Mouse (Mus musculus) forebrain, embryonic 16.5 days (tissue): ENCODE data around the gene Jak1. TPM values are rescaled to one million over a fixed set of nuclear protein-coding genes. Genes with fewer than 3 reads are reported as not detected.

ENCODE experiments used
- ATAC-seq: fragments of 200-750 bp; cut with Nextera tagmentation; 2 replicates; pipeline ENCODE4 v1.8.0; 2017; ENCODE audit warnings: mild to moderate bottlenecking, moderate library complexity
- H3K27ac ChIP-seq: fragments of 300-500 bp; sonication (generic); 2 replicates; pipeline ENCODE4 v1.5.1; 2014; ENCODE audit warnings: low read length, control low read depth
- H3K27me3 ChIP-seq: fragments of 300-500 bp; sonication (generic); replicated peaks from 2 replicates; pipeline ENCODE4 v1.6.1; 2014; ENCODE audit warnings: low read length; ENCODE audit not compliant: control insufficient read depth, insufficient read depth
- H3K36me3 ChIP-seq: fragments of 300-500 bp; sonication (generic); 2 replicates; pipeline ENCODE4 v1.6.1; 2014; ENCODE audit not compliant: control insufficient read depth, insufficient read depth
- H3K4me1 ChIP-seq: fragments of 300-500 bp; sonication (generic); replicated peaks from 2 replicates; pipeline ENCODE4 v1.6.1; 2014; ENCODE audit warnings: low read length; ENCODE audit not compliant: control insufficient read depth, insufficient read depth
- H3K4me2 ChIP-seq: fragments of 300-500 bp; sonication (generic); 2 replicates; pipeline ENCODE4 v1.6.1; 2014; ENCODE audit warnings: mild to moderate bottlenecking, low read length, control low read depth
- H3K4me3 ChIP-seq: fragments of 300-500 bp; sonication (generic); replicated peaks from 2 replicates; pipeline ENCODE4 v1.5.1; 2014; ENCODE audit warnings: mild to moderate bottlenecking, low read length, control low read depth
- H3K9ac ChIP-seq: fragments of 300-500 bp; sonication (generic); replicated peaks from 2 replicates; pipeline ENCODE4 v1.6.1; 2014; ENCODE audit warnings: low read depth, low read length, control low read depth
- H3K9me3 ChIP-seq: fragments of 300-500 bp; sonication (generic); 2 replicates; pipeline ENCODE4 v1.6.1; 2016; ENCODE audit warnings: low read length; ENCODE audit not compliant: control insufficient read depth
- WGBS: fragments of 180-500 bp; shearing (Covaris S2); extraction: QIAGEN DNeasy Blood & Tissue Kit; methylation state at CpG from one replicate; pipeline ENCODE4 v1.1.7; 2014; 5-methylcytosine and 5-hydroxymethylcytosine counted together
- polyA plus RNA-seq: library from polyadenylated mRNA; unstranded; fragments of >200 nt; fragmentation: Nextera tagmentation; extraction: Ambion mirVana; gene quantifications from 2 replicates; pipeline ENCODE4 v1.2.1, GENCODE M21; 2015

The Jak1 gene
- polyA plus RNA-seq, 1 experiment from 2014 or later: 61.5 TPM

- no peak overlapping the region for H3K9ac ChIP-seq
- H3K27me3 ChIP-seq: 0 out of 2 replicates have a peak, but pooled peaks cover 3% of the 10 kb centered on the region
- no peaks in the 10 kb centered on the region for H3K36me3 ChIP-seq
- H3K4me3 ChIP-seq: no peak overlapping the region
- ATAC-seq: no peak
- no peaks in the 10 kb centered on the region for H3K9me3 ChIP-seq
- no peak overlapping the region for H3K4me2 ChIP-seq
- no peak overlapping the region for H3K27ac ChIP-seq
- 94% methylated on average over 8 of the region's 8 CpGs for WGBS
- H3K4me1 ChIP-seq: peaks cover 6% of the 10 kb centered on the region; the same call in 1 of the 2 replicates
These were observed 4.3 kb downstream of the Jak1 start for GRCm38 (mm10) chr4:101260744-101261291.

- no peak overlapping the region for H3K27ac ChIP-seq
- ATAC-seq: no peak
- H3K9me3 ChIP-seq: no peaks in the 10 kb centered on the region
- no peaks in the 10 kb centered on the region for H3K27me3 ChIP-seq
- no peak overlapping the region for H3K9ac ChIP-seq
- WGBS: 81% methylated on average over 3 of the region's 3 CpGs
- H3K4me2 ChIP-seq: no peak overlapping the region
- H3K4me3 ChIP-seq: no peak overlapping the region
- no peaks in the 10 kb centered on the region for H3K36me3 ChIP-seq
- H3K4me1 ChIP-seq: no peaks in the 10 kb centered on the region
These were observed 8.4 kb downstream of the Jak1 start for GRCm38 (mm10) chr4:101256526-101257210.

DNA sequence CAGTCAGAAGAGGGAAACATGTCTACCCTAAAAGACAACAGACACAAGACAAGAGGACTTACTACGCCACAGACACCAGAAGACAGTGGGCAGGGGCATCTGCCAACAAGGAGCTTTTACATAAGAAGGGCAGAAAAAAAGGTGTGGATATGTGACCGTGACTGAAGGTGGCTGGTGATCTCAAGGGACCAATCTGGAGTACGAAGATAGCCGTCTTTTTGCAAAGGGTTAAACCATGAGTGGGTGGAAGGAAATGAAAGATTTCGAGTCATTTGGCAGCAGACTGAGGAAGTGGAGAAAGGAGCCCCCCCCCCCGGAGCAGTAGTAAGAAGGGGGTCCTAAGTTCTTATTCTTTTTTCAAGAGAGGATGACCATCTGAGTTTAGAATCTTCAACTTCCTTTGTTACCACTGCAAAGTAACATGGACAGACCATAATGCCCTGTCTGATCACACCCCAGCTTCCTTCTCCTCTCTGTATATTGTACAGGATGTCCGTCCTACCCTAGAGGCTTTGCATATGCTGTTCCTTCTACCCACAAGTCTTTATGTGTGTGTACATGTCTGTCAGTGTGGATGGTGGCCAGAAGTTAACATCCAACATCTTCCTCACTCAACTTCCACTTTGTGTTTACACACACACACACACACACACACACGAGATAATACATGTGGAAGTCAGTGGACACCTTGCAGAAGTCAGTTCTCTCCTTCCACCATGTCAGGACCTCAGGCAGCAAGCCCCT is 10.3 kb downstream of the Jak1 start:
- Histone ChIP-seq H3K9me3 (no peaks in the 10 kb centered on the region), H3K27ac (no peak overlapping the region), H3K27me3 (no peaks in the 10 kb centered on the region), H3K9ac (no peak overlapping the region), H3K4me3 (no peak overlapping the region), H3K4me1 (no peaks in the 10 kb centered on the region), H3K4me2 (no peak overlapping the region), H3K36me3 (no peaks in the 10 kb centered on the region)
- 86% methylated on average over 8 of the region's 8 CpGs for WGBS
- no peak for ATAC-seq

DNA sequence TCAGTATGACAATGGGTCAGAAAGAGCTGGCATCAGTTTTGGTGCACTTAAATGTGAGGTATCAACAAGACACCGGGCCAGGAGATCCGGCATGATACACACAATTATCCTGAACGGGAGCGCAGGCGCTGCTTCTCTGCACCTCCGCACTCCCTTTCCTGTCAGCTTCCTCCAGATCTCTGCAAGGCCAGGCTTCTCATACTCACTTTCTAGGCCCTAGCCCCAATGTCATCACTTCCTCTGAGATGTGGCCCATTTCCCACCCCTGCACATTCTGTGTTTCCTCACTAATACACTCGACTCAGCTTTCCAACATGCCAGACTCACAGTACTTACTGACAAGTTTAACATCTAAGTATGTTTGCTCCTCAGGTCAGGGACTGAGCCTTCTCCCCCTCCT is 11.1 kb downstream of the Jak1 start:
- no peak for ATAC-seq
- H3K9me3 ChIP-seq: no peaks in the 10 kb centered on the region
- 93% methylated on average over 7 of the region's 7 CpGs for WGBS

DNA sequence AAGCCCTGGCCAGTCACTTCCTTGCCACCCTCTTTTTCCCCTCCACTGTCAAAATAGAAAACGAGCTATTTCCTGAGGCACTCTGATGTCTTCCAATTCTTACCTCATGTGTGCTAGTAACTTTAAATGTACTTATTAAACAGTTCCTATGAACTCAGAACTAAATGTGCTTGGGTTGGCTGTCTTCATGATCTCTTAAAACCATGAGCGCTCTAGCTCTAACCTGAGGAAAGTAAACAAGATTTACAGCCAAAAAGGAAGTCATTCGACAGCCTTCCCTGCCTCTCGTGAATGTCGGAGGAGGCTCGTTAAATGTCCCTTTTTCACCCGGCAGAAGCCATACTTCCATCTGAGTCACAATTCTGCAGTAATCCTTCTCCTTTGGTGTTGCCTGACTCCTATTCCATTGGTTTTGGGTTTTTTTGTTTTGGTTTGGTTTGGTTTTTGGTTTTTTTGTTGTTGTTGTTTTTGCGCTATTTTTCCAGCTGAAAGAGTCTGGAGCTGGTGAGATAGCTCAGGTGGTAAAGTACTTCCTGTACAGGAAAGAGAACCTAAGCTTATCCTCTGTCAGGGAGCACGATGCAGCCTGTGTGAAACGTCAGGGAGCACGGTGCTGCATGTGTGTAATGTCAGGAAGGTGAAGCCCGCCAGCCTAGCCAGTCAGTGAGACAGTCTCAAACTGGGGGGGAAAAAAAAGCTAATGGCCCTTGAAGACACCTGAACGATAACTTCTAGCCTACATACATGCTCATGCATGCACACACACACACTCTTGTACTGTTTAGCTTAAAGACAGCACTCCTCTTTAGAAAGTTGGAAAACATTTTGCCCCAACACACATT is 12.1 kb downstream of the Jak1 start:
- WGBS: 68% methylated on average over 13 of the region's 13 CpGs
- H3K4me1 ChIP-seq: no peaks in the 10 kb centered on the region
- no peaks in the 10 kb centered on the region for H3K9me3 ChIP-seq
- H3K36me3 ChIP-seq: no peaks in the 10 kb centered on the region
- no peak overlapping the region for H3K27ac ChIP-seq
- H3K9ac ChIP-seq: no peak overlapping the region
- no peak for ATAC-seq
- no peaks in the 10 kb centered on the region for H3K27me3 ChIP-seq
- no peak overlapping the region for H3K4me3 ChIP-seq
- no peak overlapping the region for H3K4me2 ChIP-seq

More for the DNA sequence above, 11.1 kb downstream of the Jak1 start:
- no peaks in the 10 kb centered on the region for H3K4me1 ChIP-seq
- H3K27ac ChIP-seq: no peak overlapping the region
- H3K9ac ChIP-seq: no peak overlapping the region
- no peaks in the 10 kb centered on the region for H3K36me3 ChIP-seq
- no peak overlapping the region for H3K4me3 ChIP-seq
- H3K4me2 ChIP-seq: no peak overlapping the region
- no peaks in the 10 kb centered on the region for H3K27me3 ChIP-seq

GRCm38 (mm10) chr4:101252016-101252415 is 13.1 kb downstream of the Jak1 start:
- no peaks in the 10 kb centered on the region for H3K9me3 ChIP-seq
- H3K9ac ChIP-seq: no peak overlapping the region
- no peak overlapping the region for H3K4me3 ChIP-seq
- H3K27ac ChIP-seq: no peak overlapping the region
- no peaks in the 10 kb centered on the region for H3K27me3 ChIP-seq
- H3K4me1 ChIP-seq: no peaks in the 10 kb centered on the region
- no peak for ATAC-seq
- no peaks in the 10 kb centered on the region for H3K36me3 ChIP-seq
- no peak overlapping the region for H3K4me2 ChIP-seq

- no peak for ATAC-seq
- H3K4me2 ChIP-seq: no peak overlapping the region
- no peaks in the 10 kb centered on the region for H3K9me3 ChIP-seq
- no peaks in the 10 kb centered on the region for H3K27me3 ChIP-seq
- no peak overlapping the region for H3K4me3 ChIP-seq
- no peak overlapping the region for H3K9ac ChIP-seq
- 84% methylated on average over 4 of the region's 6 CpGs for WGBS
- no peaks in the 10 kb centered on the region for H3K36me3 ChIP-seq
- no peaks in the 10 kb centered on the region for H3K4me1 ChIP-seq
- no peak overlapping the region for H3K27ac ChIP-seq
These were observed 14.9 kb downstream of the Jak1 start for GRCm38 (mm10) chr4:101249977-101250743.

DNA sequence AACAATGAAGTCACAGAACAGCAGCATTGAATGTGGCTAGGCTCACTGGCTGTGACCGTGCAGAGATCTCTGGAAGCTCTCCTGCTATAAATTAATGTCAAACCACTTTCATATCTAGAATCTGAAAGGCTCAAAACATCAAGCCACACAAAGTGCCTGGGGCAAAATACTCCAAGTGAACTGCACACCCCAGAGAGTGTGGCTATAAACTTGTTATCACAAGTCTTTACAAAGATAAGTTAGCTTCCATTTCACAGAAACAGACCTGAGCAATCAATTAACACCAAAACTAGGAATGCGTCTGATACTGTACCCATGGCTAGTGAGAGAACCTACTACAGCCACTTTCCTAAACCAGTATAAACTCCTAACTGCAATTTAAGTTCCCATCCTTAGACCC is 17.7 kb downstream of the Jak1 start:
- H3K27ac ChIP-seq: no peak overlapping the region
- H3K4me3 ChIP-seq: no peak overlapping the region
- no peak overlapping the region for H3K4me2 ChIP-seq
- ATAC-seq: no peak
- no peaks in the 10 kb centered on the region for H3K27me3 ChIP-seq
- H3K4me1 ChIP-seq: no peaks in the 10 kb centered on the region
- H3K9me3 ChIP-seq: no peaks in the 10 kb centered on the region
- no peak overlapping the region for H3K9ac ChIP-seq
- no peaks in the 10 kb centered on the region for H3K36me3 ChIP-seq
- 88% methylated on average over 2 of the region's 2 CpGs for WGBS
